Mouse (Mus musculus): ENCODE measurements at regions not wholly inside any gene's neighbourhood (a gene's known extent, or its start where the extent isn't known, plus 50 kb on each side); places are given as distances from the start of the nearest gene placed in this dataset.

- TF ChIP-seq CTCF (IDR thresholded peaks at IDR 0.05; ENCODE audit: control insufficient read depth, insufficient read depth, insufficient replicate concordance, low read depth, low read length) (no peak), POLR2A (IDR thresholded peaks at IDR 0.05; ENCODE audit: control insufficient read depth, low read depth, low read length) (no peak)
These were observed 162.1 kb downstream of the Cdca7 start for GRCm38 (mm10) chr2:72637881-72638620.

Measured in testis, adult 2 months (tissue).